Mouse (Mus musculus) small intestine, adult 2 months (tissue): ENCODE data around the gene Sertad3.

Source experiments
- CTCF ChIP-seq: fragments of 200-500 bp; IDR thresholded peaks from 2 replicates; pipeline ENCODE4 v1.5.1; 2012; ENCODE audit warnings: low read depth, mild to moderate bottlenecking, control low read depth, inconsistent platforms, low read length, moderate library complexity, mixed read lengths; ENCODE audit not compliant: insufficient replicate concordance, insufficient read length; ENCODE audit errors: extremely low read depth
- POLR2A ChIP-seq: fragments of 200-500 bp; IDR thresholded peaks from 2 replicates; pipeline ENCODE4 v1.6.1; 2012; ENCODE audit warnings: low read depth, mild to moderate bottlenecking, control low read depth, inconsistent platforms, low read length, moderate library complexity

GRCm38 (mm10) chr7:27507711-27508647 is 34.4 kb downstream of the Sertad3 start:
- TF ChIP-seq POLR2A: peak; percentile 56
- no peak for TF ChIP-seq CTCF
